35 mouse cellular contexts compared by ENCODE assay signal in genomic region chr5:92393863-92394262, GRCm38 (mm10). TPM values are rescaled to one million over a fixed set of nuclear protein-coding genes. Genes with fewer than 3 reads are reported as not detected.
DNase-seq lines count a peak whose midpoint lies in the region; ATAC-seq and TF ChIP-seq lines count a peak whose summit lies in the region.
"Had no signal": no experiment of that assay in that cellular context is flagged by ENCODE, and none has a peak within 500 bp of the region (broad histone marks: within the 10 kb centered on the region; RNA-seq: fewer than 3 reads in every experiment).

No protein-coding gene starts in this region.

- H3K9ac ChIP-seq in heart, postnatal 0 days (replicated peaks; ENCODE audit: low read depth, low read length) = 0 out of 2 replicates have a peak overlapping the region, but pooled peaks have one; percentile 6
- H3K9ac ChIP-seq in liver, embryonic 11.5 days (ENCODE audit: low read depth, low read length) = no peak overlapping the region
- H3K9ac ChIP-seq in liver, embryonic 16.5 days (ENCODE audit: low read depth, low read length) = no peak overlapping the region
- H3K9ac ChIP-seq in midbrain, embryonic 15.5 days = no peak overlapping the region
- H3K9ac ChIP-seq: embryonic facial prominence, embryonic 13.5 days; forebrain, embryonic 15.5 days; heart, embryonic 13.5 days; hindbrain, embryonic 13.5 days; limb, embryonic 15.5 days; lung, embryonic 15.5 days; neural tube, embryonic 12.5 days had no signal

- no peak overlapping the region for H3K27ac ChIP-seq in heart, postnatal 0 days (ENCODE audit: low read depth)
- H3K27ac ChIP-seq in liver, embryonic 11.5 days (ENCODE audit: low read depth, low read length) = no peak overlapping the region
- H3K27ac ChIP-seq in liver, embryonic 16.5 days (ENCODE audit: low read length) = no peak overlapping the region
- no peak overlapping the region for H3K27ac ChIP-seq in midbrain, embryonic 15.5 days
- H3K27ac ChIP-seq: embryonic facial prominence, embryonic 13.5 days; forebrain, embryonic 10.5 days; forebrain, embryonic 15.5 days; heart, embryonic 13.5 days; hindbrain, embryonic 13.5 days; limb, embryonic 10.5 days; limb, embryonic 15.5 days; lung, embryonic 15.5 days; neural tube, embryonic 12.5 days; stomach, postnatal 0 days had no signal

- DNase-seq in heart, postnatal 0 days (ENCODE audit: low spot score) = no peak
- DNase-seq in heart, postnatal 4 days = no peak
- DNase-seq in liver, embryonic 11.5 days (ENCODE audit: low spot score) = no peak
- no peak for DNase-seq in lung, postnatal 4 days
- DNase-seq: adrenal gland, adult 2 months; adrenal gland, postnatal 36 days; cerebellum, adult 8-10 months; cerebellum, postnatal 36 days; embryo, embryonic 11 days; gastrocnemius, postnatal 10 days; heart, postnatal 14 days; kidney, adult 9 months; kidney, postnatal 10 days; layer of hippocampus, postnatal 36 days; right cerebral cortex, adult 18-20 months; right cerebral cortex, postnatal 4 days; thymus, adult 18-20 months; thymus, postnatal 36 days had no signal

- H3K9me3 ChIP-seq in heart, postnatal 0 days (replicated peaks; ENCODE audit: control insufficient read depth, low read length) = no peaks in the 10 kb centered on the region
- no peaks in the 10 kb centered on the region for H3K9me3 ChIP-seq in liver, embryonic 11.5 days (ENCODE audit: control insufficient read depth, low read length)
- no peaks in the 10 kb centered on the region for H3K9me3 ChIP-seq in liver, embryonic 16.5 days (replicated peaks; ENCODE audit: control insufficient read depth, low read length)
- H3K9me3 ChIP-seq in midbrain, embryonic 15.5 days = no peaks in the 10 kb centered on the region
- H3K9me3 ChIP-seq: embryonic facial prominence, embryonic 13.5 days; forebrain, embryonic 10.5 days; forebrain, embryonic 15.5 days; heart, embryonic 13.5 days; hindbrain, embryonic 13.5 days; limb, embryonic 10.5 days; limb, embryonic 15.5 days; lung, embryonic 15.5 days; neural tube, embryonic 12.5 days had no signal

- H3K4me3 ChIP-seq in heart, postnatal 0 days (ENCODE audit: low read depth, low read length) = no peak overlapping the region
- H3K4me3 ChIP-seq in liver, embryonic 11.5 days (ENCODE audit: low read depth, low read length) = no peak overlapping the region
- H3K4me3 ChIP-seq in liver, embryonic 16.5 days (ENCODE audit: low read depth, low read length) = no peak overlapping the region
- H3K4me3 ChIP-seq in midbrain, embryonic 15.5 days = no peak overlapping the region
- H3K4me3 ChIP-seq: forebrain, embryonic 15.5 days; hindbrain, embryonic 13.5 days; limb, embryonic 10.5 days; lung, embryonic 15.5 days; myocyte; neural tube, embryonic 12.5 days had no signal

- H3K27me3 ChIP-seq in heart, postnatal 0 days (ENCODE audit: control insufficient read depth, insufficient read depth, low read length) = no peaks in the 10 kb centered on the region
- peaks cover 42% of the 10 kb centered on the region for H3K27me3 ChIP-seq in liver, embryonic 11.5 days (replicated peaks; ENCODE audit: control insufficient read depth, insufficient read depth, low read length)
- peaks cover 25% of the 10 kb centered on the region for H3K27me3 ChIP-seq in liver, embryonic 16.5 days (ENCODE audit: control insufficient read depth, insufficient read depth, low read depth, low read length)
- H3K27me3 ChIP-seq in midbrain, embryonic 15.5 days (replicated peaks) = peaks cover 21% of the 10 kb centered on the region

- WGBS in heart, postnatal 0 days = 68% methylated on average over 10 of the region's 10 CpGs
- 49% methylated on average over 10 of the region's 10 CpGs for WGBS in liver, embryonic 11.5 days
- WGBS in liver, embryonic 16.5 days (ENCODE audit: insufficient replicate concordance) = 22% methylated on average over 10 of the region's 10 CpGs
- WGBS in midbrain, embryonic 15.5 days = 71% methylated on average over 10 of the region's 10 CpGs

- H3K4me1 ChIP-seq in heart, postnatal 0 days (ENCODE audit: control insufficient read depth, insufficient read depth) = peaks cover 38% of the 10 kb centered on the region
- H3K4me1 ChIP-seq in liver, embryonic 11.5 days (replicated peaks; ENCODE audit: control insufficient read depth, insufficient read depth, low read length) = peaks cover 27% of the 10 kb centered on the region
- H3K4me1 ChIP-seq in liver, embryonic 16.5 days (ENCODE audit: control insufficient read depth, low read depth, low read length) = peaks cover 31% of the 10 kb centered on the region
- H3K4me1 ChIP-seq in midbrain, embryonic 15.5 days = peaks cover 3% of the 10 kb centered on the region; the same call in 1 of the 2 replicates
- H3K4me1 ChIP-seq: embryonic facial prominence, embryonic 13.5 days; forebrain, embryonic 15.5 days; neural tube, embryonic 12.5 days had no signal

- no peak for ATAC-seq in heart, postnatal 0 days (ENCODE audit: insufficient read depth, low read depth)
- ATAC-seq in liver, embryonic 11.5 days (replicated peaks; ENCODE audit: low FRiP score) = peak; percentile 52
- ATAC-seq in liver, embryonic 16.5 days (ENCODE audit: low read depth) = 0 out of 2 replicates have a peak, but pooled peaks have one; percentile 25
- ATAC-seq in midbrain, embryonic 15.5 days (replicated peaks) = no peak
- ATAC-seq in inflammation-experienced regulatory T-cells, adult 6 months = no peak
- ATAC-seq: CD4-positive, CD25-positive, alpha-beta regulatory T cell, adult 4 months; forebrain, embryonic 15.5 days; intestine, postnatal 0 days had no signal

- H3K4me2 ChIP-seq in heart, postnatal 0 days (ENCODE audit: low read depth, low read length) = peak overlapping the region; percentile 43
- H3K4me2 ChIP-seq in liver, embryonic 11.5 days = peak overlapping the region; percentile 18
- no peak overlapping the region for H3K4me2 ChIP-seq in liver, embryonic 16.5 days (ENCODE audit: low read depth, low read length)
- H3K4me2 ChIP-seq in midbrain, embryonic 15.5 days = no peak overlapping the region
- H3K4me2 ChIP-seq: forebrain, embryonic 15.5 days; hindbrain, embryonic 13.5 days had no signal

- TF ChIP-seq EP300 in heart, postnatal 0 days (IDR thresholded peaks at IDR 0.05; ENCODE audit: low read depth) = no peak

- H3K36me3 ChIP-seq in heart, postnatal 0 days (replicated peaks; ENCODE audit: control insufficient read depth, insufficient read depth, low read length) = peaks cover 16% of the 10 kb centered on the region
- no peaks in the 10 kb centered on the region for H3K36me3 ChIP-seq in liver, embryonic 11.5 days (ENCODE audit: control insufficient read depth, insufficient read depth, low read length)
- no peaks in the 10 kb centered on the region for H3K36me3 ChIP-seq in liver, embryonic 16.5 days (ENCODE audit: control insufficient read depth, insufficient read depth)
- no peaks in the 10 kb centered on the region for H3K36me3 ChIP-seq in midbrain, embryonic 15.5 days (replicated peaks)
- H3K36me3 ChIP-seq: embryonic facial prominence, embryonic 13.5 days; forebrain, embryonic 10.5 days; forebrain, embryonic 15.5 days; heart, embryonic 13.5 days; hindbrain, embryonic 13.5 days; limb, embryonic 10.5 days; limb, embryonic 15.5 days; lung, embryonic 15.5 days; neural tube, embryonic 12.5 days had no signal

- no peak for TF ChIP-seq CTCF in heart, postnatal 0 days (IDR thresholded peaks at IDR 0.05; ENCODE audit: low read depth)

RNA-seq across cellular contexts. Expression of gene Nup54, which starts 41.2 kb away (rescaled TPM):
- total RNA-seq in heart, postnatal 0 days (2014; rRNA removed; ENCODE audit: low replicate concordance) = 14.2 and 35.0 TPM in 2 replicates
- polyA plus RNA-seq in heart, postnatal 0 days (2015; fragmentation: Nextera tagmentation; extraction: Ambion mirVana) = 21.1 and 22.0 TPM in 2 replicates
- 10 to 100 TPM; 29.0 to 29.2 TPM for total RNA-seq in heart, postnatal 4 days (2021)
- polyA plus RNA-seq in liver, embryonic 11.5 days (2014; fragmentation: Nextera tagmentation; extraction: Ambion mirVana) = 72.5 and 82.5 TPM in 2 replicates
- 23.0 and 28.0 TPM in 2 replicates for polyA plus RNA-seq in liver, embryonic 16.5 days (2015; fragmentation: Nextera tagmentation; extraction: Ambion mirVana)
- polyA plus RNA-seq in midbrain, embryonic 15.5 days (2015; fragmentation: Nextera tagmentation; extraction: Ambion mirVana) = 50.5 and 56.4 TPM in 2 replicates
- 10 to 100 TPM; 32.4 to 55.2 (median 40.2) TPM for polyA plus RNA-seq in inflammation-experienced regulatory T-cells, adult 6 months (2017; shearing (Covaris generic))

RNA-seq across cellular contexts. Expression of gene Cxcl10, which starts 45.2 kb away (rescaled TPM):
- 0.81 and 9.7 TPM in 2 replicates for total RNA-seq in heart, postnatal 0 days (2014; rRNA removed; ENCODE audit: low replicate concordance)
- 0.56 and 0.60 TPM in 2 replicates for polyA plus RNA-seq in heart, postnatal 0 days (2015; fragmentation: Nextera tagmentation; extraction: Ambion mirVana)
- total RNA-seq in heart, postnatal 4 days (2021) = under 1 TPM in 1 of 2 experiments, not detected in 1; 0.47 TPM
- polyA plus RNA-seq in liver, embryonic 11.5 days (2014; fragmentation: Nextera tagmentation; extraction: Ambion mirVana) = 6.0 and 6.5 TPM in 2 replicates
- 3.5 and 3.8 TPM in 2 replicates for polyA plus RNA-seq in liver, embryonic 16.5 days (2015; fragmentation: Nextera tagmentation; extraction: Ambion mirVana)
- 0.21 and 0.42 TPM in 2 replicates for polyA plus RNA-seq in midbrain, embryonic 15.5 days (2015; fragmentation: Nextera tagmentation; extraction: Ambion mirVana)
- polyA plus RNA-seq in inflammation-experienced regulatory T-cells, adult 6 months (2017; shearing (Covaris generic)) = 10 to 100 TPM; 18.3 to 32.3 (median 19.9) TPM
- total RNA-seq: layer of hippocampus, postnatal 36 days; midbrain, postnatal 0 days had no signal
- polyA plus RNA-seq: forebrain, embryonic 10.5 days had no signal

Comparison
In these comparisons a context has a peak if more than half of its experiments do, and no peak if none do; other contexts are left out.
1. H3K4me2 ChIP-seq: peak in heart, postnatal 0 days (single experiment) and liver, embryonic 11.5 days (single experiment); none in liver, embryonic 16.5 days (single experiment) and midbrain, embryonic 15.5 days (single experiment).
2. ATAC-seq: peak in liver, embryonic 11.5 days (single experiment) and liver, embryonic 16.5 days (single experiment); none in heart, postnatal 0 days (single experiment), midbrain, embryonic 15.5 days (single experiment) and inflammation-experienced regulatory T-cells, adult 6 months (single experiment).